Mouse (Mus musculus): ENCODE results near the gene Fos. TPM values are rescaled to one million over a fixed set of nuclear protein-coding genes. Genes with fewer than 3 reads are reported as not detected.
"Not testable (repeated sequence)": the region's sequence is repeated elsewhere in the genome, so short reads cannot be mapped to it uniquely, and the experiment has no call there.

Fos gene
- total RNA-seq, 2 experiments from 2014 or later, result 2.1 to 5.4 TPM

DNA sequence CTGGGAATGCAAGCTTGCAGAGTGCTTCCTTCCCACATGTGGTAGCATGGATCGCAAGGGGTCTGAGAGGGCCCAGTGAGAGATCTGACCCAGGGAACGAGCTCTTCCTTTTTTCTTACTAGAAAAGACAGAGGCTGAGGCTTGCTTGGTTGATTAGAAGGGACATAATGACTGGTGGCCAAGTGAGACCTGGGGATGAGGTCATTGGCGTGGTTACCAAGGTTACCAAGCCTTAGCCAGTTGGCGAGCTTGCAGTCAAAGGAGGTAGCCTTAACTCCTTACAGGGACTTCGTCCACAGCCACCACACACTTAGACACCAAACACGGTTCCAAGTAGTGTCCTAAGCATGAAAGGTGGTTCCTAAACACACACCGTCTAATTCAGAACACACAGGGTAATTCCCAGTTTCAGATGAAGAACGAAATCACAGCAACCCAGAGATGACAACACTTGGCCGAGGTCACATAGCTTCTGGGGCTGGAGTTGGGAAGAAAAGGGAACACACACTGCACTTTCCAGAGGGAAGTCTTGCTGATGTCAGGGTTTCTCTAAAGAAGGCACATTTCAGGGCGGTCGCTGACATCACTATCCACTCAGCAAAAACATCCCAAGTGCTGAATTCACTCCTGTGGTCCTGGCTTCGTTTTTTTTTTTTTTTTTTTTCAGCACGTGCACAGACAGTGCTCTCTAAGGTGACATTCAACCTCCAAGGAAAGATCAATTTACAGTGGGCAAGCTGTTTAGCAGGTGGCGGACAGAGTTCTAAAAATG lies 49.9 kb downstream of the Fos start:
- peak; percentile 32 to 69 for DNase-seq

DNA sequence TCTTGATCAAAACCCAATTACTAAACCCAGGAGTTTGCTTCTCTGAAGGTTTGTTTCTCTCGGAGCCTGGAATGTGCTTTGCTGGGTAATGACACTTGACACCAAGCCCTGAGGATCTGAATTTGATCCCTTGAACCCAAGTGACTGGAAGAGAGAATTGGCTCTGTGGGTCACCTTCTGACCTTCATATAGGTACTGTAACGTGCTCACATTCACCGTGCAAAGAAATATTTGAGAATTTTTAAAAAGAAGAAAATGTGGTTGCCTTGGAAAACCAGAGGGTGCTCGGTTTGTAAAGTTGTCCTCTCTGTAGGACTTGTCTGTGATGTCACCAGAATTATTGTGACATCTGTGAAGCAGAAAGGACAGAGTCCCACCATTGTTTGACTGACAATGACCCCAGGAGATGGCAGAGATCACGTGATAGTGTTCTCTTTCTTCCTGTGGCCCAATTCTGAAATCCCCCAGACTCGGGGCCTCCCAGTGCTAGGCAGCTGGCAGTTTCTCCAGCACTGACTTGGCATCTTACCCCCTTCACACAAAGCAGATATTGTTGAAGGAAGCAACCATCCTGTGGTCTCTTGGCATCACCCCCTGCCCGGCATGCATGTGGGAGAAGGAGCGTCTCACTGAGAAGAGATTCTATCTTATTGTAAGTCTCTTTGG lies 50.6 kb downstream of the Fos start:
- no peak for DNase-seq

DNA sequence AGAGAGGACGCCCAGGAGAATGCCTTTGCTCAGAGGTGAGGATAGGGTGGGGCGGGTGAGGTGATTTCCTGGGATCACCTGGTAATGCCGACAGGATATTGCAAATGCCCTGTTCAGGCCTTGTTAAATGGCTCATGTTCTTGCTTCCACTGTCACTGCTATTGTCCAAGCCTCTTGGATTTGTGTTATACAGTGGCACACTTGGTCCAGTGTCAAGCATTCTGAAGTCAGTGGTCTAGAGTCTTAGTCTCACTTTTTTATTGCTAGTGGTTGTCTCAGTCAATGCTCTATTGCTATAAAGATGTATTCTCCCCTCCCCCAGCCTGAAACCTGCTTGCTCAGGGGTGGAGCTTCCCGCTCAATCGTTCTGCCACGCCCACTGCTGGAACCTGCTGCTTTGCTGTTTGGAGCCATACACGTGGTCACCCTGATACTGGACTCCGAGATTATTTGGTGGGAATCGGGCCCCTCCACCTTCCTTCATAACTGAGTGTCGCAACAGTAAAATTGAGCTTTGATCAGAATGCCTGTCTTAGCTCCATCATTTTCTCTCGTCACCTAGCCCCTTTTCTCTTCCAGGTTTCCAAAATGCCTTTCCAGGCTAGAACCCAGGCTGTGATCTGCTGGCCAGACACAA lies 51.3 kb downstream of the Fos start:
- not testable (repeated sequence) for DNase-seq

Other genes starting within 250 kb of the Fos start
- gene Mlh3, start 203.3 kb upstream of the Fos start, total RNA-seq (2021), result 1 to 10 TPM; 7.9 to 9.5 TPM
- 10 to 100 TPM; 20.5 to 25.2 TPM for gene Acyp1, start 185.5 kb upstream of the Fos start, total RNA-seq (2021)
- 1 to 10 TPM; 1.7 to 2.3 TPM for gene Zc2hc1c, start 185.3 kb upstream of the Fos start, total RNA-seq (2021)
- 100 to 1,000 TPM; 119 to 125 TPM for gene Nek9, start 134.5 kb upstream of the Fos start, total RNA-seq (2021)
- 100 to 1,000 TPM; 168 to 175 TPM for gene Tmed10, start 99.0 kb upstream of the Fos start, total RNA-seq (2021)
- 10 to 100 TPM; 14.8 to 16.5 TPM for gene Jdp2, start 125.1 kb downstream of the Fos start, total RNA-seq (2021)
- 1 to 10 TPM; 1.1 to 1.9 TPM for gene Batf, start 212.8 kb downstream of the Fos start, total RNA-seq (2021)